Mouse (Mus musculus) megakaryocyte, embryonic 14.5 days (primary cell): ENCODE data around the gene Gm20388.

Source experiments
- FLI1 ChIP-seq: IDR thresholded peaks from 2 replicates; pipeline ENCODE4 v1.6.1; 2012; ENCODE audit warnings: low read length, inconsistent platforms, mixed read lengths
- GATA1 ChIP-seq: IDR thresholded peaks from 3 replicates; pipeline ENCODE4 v1.6.1; 2012; ENCODE audit warnings: mixed read lengths, low read length, inconsistent platforms, borderline replicate concordance

DNA sequence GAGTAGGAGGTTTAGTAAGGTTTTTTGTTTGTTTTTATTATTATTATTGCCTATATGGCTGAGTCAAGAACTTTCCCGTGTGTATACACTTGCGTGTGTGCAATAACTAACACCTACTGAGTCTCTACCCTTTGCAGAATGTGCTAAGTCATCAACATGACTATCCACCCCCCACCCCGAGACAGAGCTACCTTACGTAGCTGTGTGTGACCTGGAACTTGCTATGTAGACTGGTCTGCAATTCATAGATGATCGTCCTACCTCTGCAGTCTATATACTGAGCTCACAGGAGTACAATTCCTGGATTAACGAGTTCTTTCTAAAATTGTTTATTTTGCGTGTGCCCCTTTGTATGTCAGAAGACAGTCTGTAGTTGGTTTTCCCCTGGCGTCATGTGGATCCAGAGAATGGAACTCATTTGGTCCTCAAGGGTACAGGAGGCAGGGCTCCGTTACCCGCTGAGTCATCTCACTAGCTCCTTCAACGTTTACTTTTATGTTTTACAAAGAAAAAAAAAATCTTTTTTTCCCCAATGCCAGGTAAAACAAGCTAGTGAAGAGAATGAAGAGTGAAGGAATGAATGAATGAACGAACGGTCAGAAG lies 596 bp upstream of the Gm20388 start, which contains the start of gene Usp10:
- TF ChIP-seq GATA1 (no peak), FLI1 (no peak)
